Mouse (Mus musculus) thymus, adult 2 months (tissue): Measurements from ENCODE around the gene Map7d1.

Experiments used
- CTCF ChIP-seq: fragments of 200-500 bp; IDR thresholded peaks from 2 replicates; pipeline ENCODE4 v1.5.1; 2012; ENCODE audit warnings: mild to moderate bottlenecking, control low read depth, low read length, moderate library complexity, borderline replicate concordance; ENCODE audit not compliant: control insufficient read depth, poor library complexity, insufficient read depth; ENCODE audit errors: extremely low read depth
- POLR2A ChIP-seq: fragments of 200-500 bp; IDR thresholded peaks from 2 replicates; pipeline ENCODE4 v1.6.1; 2012; ENCODE audit warnings: mild to moderate bottlenecking, low read length, control low read depth, moderate library complexity; ENCODE audit not compliant: control insufficient read depth, poor library complexity, insufficient read depth; ENCODE audit errors: extremely low read depth

- TF ChIP-seq CTCF (no peak), POLR2A (no peak)
These were observed 61.2 kb downstream of the Map7d1 start for GRCm38 (mm10) chr4:126194916-126195315.
